Mouse (Mus musculus): Measurements from ENCODE around the gene Noa1. TPM values are rescaled to one million over a fixed set of nuclear protein-coding genes. Genes with fewer than 3 reads are reported as not detected.
A peak's percentile ranks its signal among the peaks of the same experiment; 100 is the strongest.

Gene Noa1
- total RNA-seq (2014; fragmentation: Nextera tagmentation) (51.1 and 53.2 TPM in 2 replicates), total RNA-seq (2017) (6.3 and 12.0 TPM in 2 replicates), polyA plus RNA-seq (2012) (35.1 and 35.2 TPM in 2 replicates)

DNA sequence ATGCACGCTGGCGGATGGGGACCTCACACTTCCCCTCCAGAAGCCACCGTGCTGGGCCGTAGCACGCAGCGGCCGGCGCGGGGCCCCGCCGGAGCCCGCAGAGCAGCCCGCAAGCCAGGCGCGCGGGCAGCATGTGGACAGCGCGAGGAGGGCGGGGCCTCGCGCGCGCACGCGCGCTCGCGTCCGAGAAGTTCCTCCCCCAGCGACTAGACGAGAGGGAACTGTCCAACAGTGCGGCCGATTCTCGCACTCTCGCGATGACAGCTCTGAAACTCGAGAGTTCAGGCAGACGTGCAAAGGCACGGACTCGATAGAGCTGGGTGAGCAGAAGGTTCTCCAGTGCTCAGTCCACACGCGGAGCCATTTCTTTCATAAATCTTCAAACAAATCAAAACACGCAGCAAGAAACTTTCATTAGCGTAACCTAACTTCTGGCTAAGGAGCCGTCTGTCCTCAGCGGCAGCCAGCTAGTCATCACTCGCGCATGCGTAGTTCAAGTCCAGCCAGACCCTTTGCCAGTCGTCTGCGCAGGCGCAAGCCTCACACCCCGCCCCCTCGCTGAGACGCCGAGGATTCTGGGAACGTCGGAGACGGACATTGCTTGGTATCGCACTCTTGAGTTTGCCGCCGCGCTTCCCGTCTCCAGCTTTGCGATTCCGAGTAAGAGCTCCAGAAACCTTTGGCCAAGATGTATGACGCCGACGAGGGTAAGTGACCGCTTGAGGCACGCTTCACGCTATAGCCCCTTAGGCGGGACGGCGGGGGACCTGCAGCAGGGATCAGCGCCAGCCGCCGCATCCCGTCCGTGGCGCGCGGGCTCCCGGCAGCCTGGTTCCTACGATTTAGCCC is at the start of gene Noa1, which contains the start of gene Polr2b:
Gene Noa1 (minus strand): TSS at position 161 of the 849 bp plus-strand sequence.
Gene Polr2b (plus strand): TSS at position 224 of the 849 bp plus-strand sequence.
- Histone ChIP-seq H3K36me3 (replicated peaks) (peaks cover 58% of the 10 kb centered on the region), H3K9me3 (replicated peaks) (no peaks in the 10 kb centered on the region), H3K4me1 (ENCODE audit: insufficient read depth, low read depth, low read length) (peaks cover 35% of the 10 kb centered on the region), H3K27me3 (ENCODE audit: insufficient read depth, low read length) (no peaks in the 10 kb centered on the region), H3K4me3 (ENCODE audit: low read depth, low read length) (peak within 1 kb of the TSS; percentile 98)
- peak; percentile 82 for ATAC-seq (ENCODE audit: extremely low read depth, insufficient number of reproducible peaks, low FRiP score, poor library complexity, severe bottlenecking)
- DNase-seq (ENCODE audit: low spot score), result peak; percentile 89
- TF ChIP-seq GATA1 (IDR thresholded peaks at IDR 0.05; ENCODE audit: borderline replicate concordance, low read length), result no peak
- no peak for TF ChIP-seq TAL1 (conservative IDR thresholded peaks at IDR 0.05; ENCODE audit: low read depth, low read length)
- TF ChIP-seq GATA2 (IDR thresholded peaks at IDR 0.05; ENCODE audit: borderline replicate concordance, low read depth, low read length), result no peak
- no peak for TF ChIP-seq CTCF (IDR thresholded peaks at IDR 0.05; ENCODE audit: low read depth, low read length)
- no peak for TF ChIP-seq POLR2AphosphoS5 (IDR thresholded peaks at IDR 0.05; ENCODE audit: insufficient replicate concordance, low read depth, low read length)

DNA sequence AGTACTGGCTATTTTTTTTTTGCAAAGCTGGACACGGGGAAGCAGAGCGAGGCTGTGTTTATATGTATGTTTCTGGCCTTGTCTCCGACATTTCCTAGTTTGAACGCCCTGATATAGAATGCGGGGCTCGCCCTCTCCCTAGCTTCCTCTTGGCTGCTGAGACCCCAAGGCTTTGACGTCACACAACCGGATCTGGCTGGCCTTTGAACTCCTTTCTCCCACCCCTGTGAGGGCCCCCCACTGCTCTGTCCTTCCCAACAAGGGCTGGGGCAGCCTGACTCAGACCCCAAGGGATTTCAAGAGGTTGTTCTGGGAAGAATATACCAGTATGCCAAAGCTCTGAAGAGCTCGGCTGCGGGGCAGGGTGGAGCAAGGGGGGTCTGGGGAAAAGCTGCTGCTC is 48.5 kb upstream of the Noa1 start:
- no peak for DNase-seq (ENCODE audit: low spot score)
- Histone ChIP-seq H3K9me3 (replicated peaks) (no peaks in the 10 kb centered on the region), H3K27me3 (ENCODE audit: insufficient read depth, low read length) (peaks cover 3% of the 10 kb centered on the region; the same call in 1 of the 2 replicates), H3K4me3 (ENCODE audit: low read depth, low read length) (no peak overlapping the region), H3K36me3 (replicated peaks) (no peaks in the 10 kb centered on the region), H3K4me1 (ENCODE audit: insufficient read depth, low read depth, low read length) (peaks cover 5% of the 10 kb centered on the region; the same call in 1 of the 2 replicates)
- TF ChIP-seq POLR2AphosphoS5 (IDR thresholded peaks at IDR 0.05; ENCODE audit: insufficient replicate concordance, low read depth, low read length) (no peak), TAL1 (conservative IDR thresholded peaks at IDR 0.05; ENCODE audit: low read depth, low read length) (no peak), GATA2 (IDR thresholded peaks at IDR 0.05; ENCODE audit: borderline replicate concordance, low read depth, low read length) (no peak)
- ATAC-seq (ENCODE audit: extremely low read depth, insufficient number of reproducible peaks, low FRiP score, poor library complexity, severe bottlenecking), result no peak

DNA sequence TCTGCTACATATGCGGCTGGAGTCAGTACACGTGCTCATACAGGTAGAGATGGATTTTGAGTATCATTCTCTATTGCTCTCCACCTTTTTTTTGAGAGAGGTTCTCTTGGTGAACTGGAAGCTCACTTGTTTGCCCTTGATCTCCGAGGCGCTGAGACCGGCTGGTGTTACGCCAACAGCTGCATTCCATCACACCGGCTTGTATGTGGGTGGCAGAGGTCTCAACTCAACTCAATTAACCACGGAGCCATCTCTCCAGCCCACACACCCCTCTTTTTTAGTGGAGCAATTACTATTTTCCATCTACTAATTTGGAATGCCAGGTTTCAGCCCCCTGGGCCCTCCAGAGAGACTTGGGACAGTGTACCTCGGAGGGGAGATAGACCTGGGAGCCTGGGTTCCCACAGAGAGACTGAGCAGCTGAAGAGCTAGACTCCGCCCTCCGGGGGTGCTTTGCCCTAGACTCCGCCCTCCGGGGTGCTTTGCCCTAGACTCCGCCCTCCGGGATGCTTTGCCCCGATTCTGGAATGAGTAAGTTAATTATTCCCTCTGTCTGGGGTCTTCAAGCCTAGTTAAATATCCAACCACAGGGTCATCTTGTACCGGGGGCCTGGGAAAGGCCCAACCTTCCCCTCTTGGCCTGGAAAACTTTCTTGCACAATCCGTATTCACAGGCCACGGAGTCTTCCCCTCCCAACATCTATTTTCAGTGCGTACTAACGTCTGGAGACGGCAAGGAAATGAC is 47.7 kb upstream of the Noa1 start:
- Histone ChIP-seq H3K27me3 (ENCODE audit: insufficient read depth, low read length) (peaks cover 3% of the 10 kb centered on the region; the same call in 1 of the 2 replicates), H3K4me3 (ENCODE audit: low read depth, low read length) (no peak overlapping the region), H3K4me1 (ENCODE audit: insufficient read depth, low read depth, low read length) (peaks cover 5% of the 10 kb centered on the region; the same call in 1 of the 2 replicates), H3K9me3 (replicated peaks) (no peaks in the 10 kb centered on the region), H3K36me3 (replicated peaks) (no peaks in the 10 kb centered on the region)
- no peak for TF ChIP-seq TAL1 (conservative IDR thresholded peaks at IDR 0.05; ENCODE audit: low read depth, low read length)
- TF ChIP-seq POLR2AphosphoS5 (IDR thresholded peaks at IDR 0.05; ENCODE audit: insufficient replicate concordance, low read depth, low read length), result no peak
- no peak for TF ChIP-seq GATA1 (IDR thresholded peaks at IDR 0.05; ENCODE audit: borderline replicate concordance, low read length)
- TF ChIP-seq CTCF (IDR thresholded peaks at IDR 0.05; ENCODE audit: low read depth, low read length), result no peak
- TF ChIP-seq GATA2 (IDR thresholded peaks at IDR 0.05; ENCODE audit: borderline replicate concordance, low read depth, low read length), result no peak
- no peak for DNase-seq (ENCODE audit: low spot score)
- no peak for ATAC-seq (ENCODE audit: extremely low read depth, insufficient number of reproducible peaks, low FRiP score, poor library complexity, severe bottlenecking)

DNA sequence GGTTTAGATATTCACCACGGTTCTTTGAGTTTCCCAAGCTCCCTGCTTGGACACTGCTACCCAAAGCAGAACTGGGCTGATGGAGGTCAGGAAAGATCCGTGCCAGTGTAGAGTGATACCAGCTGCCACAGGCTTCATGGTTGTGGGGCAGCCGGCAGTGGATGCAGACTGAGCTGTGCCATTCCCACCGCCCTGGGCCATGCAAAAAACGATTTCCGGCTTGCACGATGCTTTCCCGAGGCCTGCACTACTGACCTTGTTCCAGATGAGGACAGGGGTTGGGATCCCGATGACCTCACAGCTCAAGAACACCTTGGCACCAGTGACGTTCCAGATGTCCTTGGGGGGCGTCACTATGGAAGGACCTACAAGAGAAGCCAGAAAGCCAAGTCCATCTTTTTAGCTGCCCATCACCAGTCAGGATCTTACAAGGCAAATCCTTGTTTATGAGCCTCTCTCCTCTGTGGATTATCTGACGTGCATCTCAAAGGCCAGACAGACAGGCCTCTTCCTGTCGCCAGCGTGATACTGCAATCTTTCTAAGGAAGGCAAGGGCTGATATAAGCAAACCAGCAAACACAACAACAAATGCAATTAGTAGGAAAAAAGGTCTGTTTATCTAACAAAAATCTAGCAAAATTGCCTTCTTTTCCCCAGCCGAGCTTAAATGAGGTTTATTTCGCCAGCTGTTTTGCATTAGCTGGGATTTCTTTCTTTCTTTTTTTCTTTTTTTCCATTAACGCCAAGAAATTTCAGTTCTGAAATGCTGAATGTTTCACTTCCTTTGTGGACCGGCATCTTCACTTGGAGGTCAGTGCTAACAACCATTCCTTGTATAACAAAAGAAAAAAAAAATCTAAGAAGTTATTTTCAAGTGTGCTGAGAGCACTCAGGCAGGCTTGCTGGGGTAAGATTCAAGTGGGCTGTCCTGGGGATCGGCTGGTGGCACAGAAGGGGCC is 45.7 kb upstream of the Noa1 start:
- H3K27me3 ChIP-seq (ENCODE audit: insufficient read depth, low read length), result peaks cover 3% of the 10 kb centered on the region; the same call in 1 of the 2 replicates
- peaks cover 5% of the 10 kb centered on the region for H3K36me3 ChIP-seq (replicated peaks)
- no peak for ATAC-seq (ENCODE audit: extremely low read depth, insufficient number of reproducible peaks, low FRiP score, poor library complexity, severe bottlenecking)
- TF ChIP-seq TAL1 (conservative IDR thresholded peaks at IDR 0.05; ENCODE audit: low read depth, low read length) (no peak), GATA2 (IDR thresholded peaks at IDR 0.05; ENCODE audit: borderline replicate concordance, low read depth, low read length) (no peak), GATA1 (IDR thresholded peaks at IDR 0.05; ENCODE audit: borderline replicate concordance, low read length) (no peak), POLR2AphosphoS5 (IDR thresholded peaks at IDR 0.05; ENCODE audit: insufficient replicate concordance, low read depth, low read length) (no peak), CTCF (IDR thresholded peaks at IDR 0.05; ENCODE audit: low read depth, low read length) (no peak)
- H3K4me1 ChIP-seq (ENCODE audit: insufficient read depth, low read depth, low read length), result peaks cover 5% of the 10 kb centered on the region; the same call in 1 of the 2 replicates
- H3K9me3 ChIP-seq (replicated peaks), result no peaks in the 10 kb centered on the region
- no peak for DNase-seq (ENCODE audit: low spot score)
- no peak overlapping the region for H3K4me3 ChIP-seq (ENCODE audit: low read depth, low read length)

DNA sequence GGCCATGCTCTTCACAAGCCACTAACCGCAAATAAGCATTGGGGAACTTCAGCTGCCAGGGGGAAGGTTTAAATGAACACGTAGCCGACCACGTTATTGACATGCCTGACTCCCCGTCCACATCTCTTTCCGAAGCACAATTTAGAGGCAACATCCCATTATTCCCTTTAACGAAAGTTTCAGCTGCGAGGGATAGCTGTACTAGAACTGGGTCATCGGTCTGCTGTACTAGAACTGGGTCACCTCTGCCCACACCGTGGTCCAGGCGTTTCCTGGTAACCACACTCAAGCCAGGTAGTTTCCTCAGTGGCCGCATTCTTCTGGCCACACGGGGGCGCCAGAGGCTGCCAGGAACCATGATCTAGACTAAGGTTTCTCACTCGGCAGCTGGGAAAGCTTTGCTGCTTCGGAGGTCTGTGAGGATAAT is 44.5 kb upstream of the Noa1 start:
- DNase-seq (ENCODE audit: low spot score) (peak; percentile 51), ATAC-seq (ENCODE audit: extremely low read depth, insufficient number of reproducible peaks, low FRiP score, poor library complexity, severe bottlenecking) (no peak)
- Histone ChIP-seq H3K36me3 (replicated peaks) (peaks cover 16% of the 10 kb centered on the region), H3K4me3 (ENCODE audit: low read depth, low read length) (no peak overlapping the region), H3K27me3 (ENCODE audit: insufficient read depth, low read length) (peaks cover 3% of the 10 kb centered on the region; the same call in 1 of the 2 replicates), H3K4me1 (ENCODE audit: insufficient read depth, low read depth, low read length) (peaks cover 5% of the 10 kb centered on the region; the same call in 1 of the 2 replicates), H3K9me3 (replicated peaks) (no peaks in the 10 kb centered on the region)
- TF ChIP-seq GATA1 (IDR thresholded peaks at IDR 0.05; ENCODE audit: borderline replicate concordance, low read length) (no peak), CTCF (IDR thresholded peaks at IDR 0.05; ENCODE audit: low read depth, low read length) (peak; percentile 90)

Data from G1E (cell line).